Comparison of ENCODE assay signal across 16 mouse cellular contexts in genomic region chr4:138737031-138737430, GRCm38 (mm10). TPM values are rescaled to one million over a fixed set of nuclear protein-coding genes. Genes with fewer than 3 reads are reported as not detected.
DNase-seq lines count a peak whose midpoint lies in the region; ATAC-seq and TF ChIP-seq lines count a peak whose summit lies in the region.
"Had no signal": no experiment of that assay in that cellular context is flagged by ENCODE, and none has a peak within 500 bp of the region (broad histone marks: within the 10 kb centered on the region; RNA-seq: fewer than 3 reads in every experiment).

Ubxn10 (minus strand) TSS chr4:138737167.

- no peak for TF ChIP-seq CTCF in midbrain, postnatal 0 days (IDR thresholded peaks at IDR 0.05)
- TF ChIP-seq CTCF in lung, postnatal 0 days (IDR thresholded peaks at IDR 0.05) = no peak

- peaks cover 20% of the 10 kb centered on the region for H3K4me1 ChIP-seq in midbrain, embryonic 13.5 days (replicated peaks)
- H3K4me1 ChIP-seq in midbrain, postnatal 0 days (ENCODE audit: insufficient read depth, low read length) = peaks cover 7% of the 10 kb centered on the region; the same call in 1 of the 2 replicates
- H3K4me1 ChIP-seq in intestine, embryonic 16.5 days (ENCODE audit: control insufficient read depth, insufficient read depth, low read length) = peaks cover 11% of the 10 kb centered on the region
- H3K4me1 ChIP-seq in lung, postnatal 0 days (ENCODE audit: insufficient read depth, low read depth, low read length) = peaks cover 7% of the 10 kb centered on the region; the same call in 1 of the 2 replicates

- H3K4me3 ChIP-seq in midbrain, embryonic 13.5 days (replicated peaks) = no peak within 1 kb of the TSS
- no peak within 1 kb of the TSS for H3K4me3 ChIP-seq in midbrain, postnatal 0 days (ENCODE audit: low read depth, low read length)
- no peak within 1 kb of the TSS for H3K4me3 ChIP-seq in intestine, embryonic 16.5 days (ENCODE audit: low read length)
- H3K4me3 ChIP-seq in lung, postnatal 0 days (ENCODE audit: low read depth, low read length) = no peak within 1 kb of the TSS
- H3K4me3 ChIP-seq: heart, embryonic 10.5 days; kidney, embryonic 15.5 days; limb, embryonic 12.5 days had no signal

- TF ChIP-seq EP300 in lung, postnatal 0 days (IDR thresholded peaks at IDR 0.05) = no peak

- 76% methylated on average over 7 of the region's 7 CpGs for WGBS in midbrain, embryonic 13.5 days
- 63% methylated on average over 7 of the region's 7 CpGs for WGBS in midbrain, postnatal 0 days
- 53% methylated on average over 7 of the region's 7 CpGs for WGBS in intestine, embryonic 16.5 days
- WGBS in lung, postnatal 0 days = 33% methylated on average over 7 of the region's 7 CpGs

- 0 out of 2 replicates have a peak within 1 kb of the TSS, but pooled peaks have one; percentile 4 for H3K9ac ChIP-seq in midbrain, embryonic 13.5 days (replicated peaks)
- H3K9ac ChIP-seq in midbrain, postnatal 0 days (replicated peaks; ENCODE audit: low read length, poor library complexity, severe bottlenecking) = no peak within 1 kb of the TSS
- H3K9ac ChIP-seq in intestine, embryonic 16.5 days (ENCODE audit: low read depth, low read length) = no peak within 1 kb of the TSS; the same call in 1 of the 2 replicates
- no peak within 1 kb of the TSS for H3K9ac ChIP-seq in lung, postnatal 0 days (replicated peaks; ENCODE audit: low read depth)
- H3K9ac ChIP-seq: kidney, embryonic 15.5 days; limb, embryonic 12.5 days had no signal

- H3K27ac ChIP-seq in midbrain, embryonic 13.5 days = no peak within 1 kb of the TSS
- no peak within 1 kb of the TSS for H3K27ac ChIP-seq in midbrain, postnatal 0 days (ENCODE audit: low read depth, low read length)
- H3K27ac ChIP-seq in intestine, embryonic 16.5 days (ENCODE audit: low read length) = peak within 1 kb of the TSS; percentile 61
- H3K27ac ChIP-seq in lung, postnatal 0 days (ENCODE audit: low read length) = 0 out of 2 replicates have a peak within 1 kb of the TSS, but pooled peaks have one; percentile 26
- H3K27ac ChIP-seq: heart, embryonic 10.5 days; kidney, embryonic 15.5 days; limb, embryonic 12.5 days had no signal

- no peak within 1 kb of the TSS for H3K4me2 ChIP-seq in midbrain, embryonic 13.5 days (replicated peaks)
- H3K4me2 ChIP-seq in midbrain, postnatal 0 days (ENCODE audit: low read depth, low read length, poor library complexity, severe bottlenecking) = no peak within 1 kb of the TSS
- no peak within 1 kb of the TSS for H3K4me2 ChIP-seq in intestine, embryonic 16.5 days (ENCODE audit: low read depth, low read length)
- H3K4me2 ChIP-seq in lung, postnatal 0 days (replicated peaks; ENCODE audit: low read depth, low read length) = no peak within 1 kb of the TSS
- H3K4me2 ChIP-seq: kidney, embryonic 15.5 days; limb, embryonic 12.5 days had no signal

- no peaks in the 10 kb centered on the region for H3K36me3 ChIP-seq in midbrain, embryonic 13.5 days
- no peaks in the 10 kb centered on the region for H3K36me3 ChIP-seq in midbrain, postnatal 0 days (ENCODE audit: insufficient read depth, low read length)
- H3K36me3 ChIP-seq in intestine, embryonic 16.5 days (ENCODE audit: control insufficient read depth, insufficient read depth, low read length) = no peaks in the 10 kb centered on the region
- no peaks in the 10 kb centered on the region for H3K36me3 ChIP-seq in lung, postnatal 0 days (ENCODE audit: insufficient read depth, low read length)
- H3K36me3 ChIP-seq: heart, embryonic 10.5 days; kidney, embryonic 15.5 days; limb, embryonic 12.5 days had no signal

- no peak for ATAC-seq in midbrain, embryonic 13.5 days
- ATAC-seq in midbrain, postnatal 0 days (ENCODE audit: low FRiP score) = no peak; the same call in 1 of the 2 replicates
- peak; percentile 84 for ATAC-seq in intestine, embryonic 16.5 days
- ATAC-seq in lung, postnatal 0 days = peak; percentile 93
- ATAC-seq: forebrain, embryonic 16.5 days had no signal

- no peak for DNase-seq in midbrain, postnatal 0 days (ENCODE audit: low spot score)
- DNase-seq in lung, postnatal 0 days (ENCODE audit: low spot score) = peak; percentile 67
- peak; percentile 49 for DNase-seq in testis, postnatal 10 days (ENCODE audit: low spot score)
- DNase-seq in layer of hippocampus, adult 9-11 months = no peak
- no peak for DNase-seq in adrenal gland, postnatal 4 days (ENCODE audit: low spot score in 2 of 2)
- DNase-seq: cerebellum, postnatal 36 days; gastrocnemius, postnatal 10 days; heart, postnatal 4 days; right cerebral cortex, postnatal 25 days had no signal

- H3K27me3 ChIP-seq in midbrain, embryonic 13.5 days = no peaks in the 10 kb centered on the region
- H3K27me3 ChIP-seq in midbrain, postnatal 0 days (ENCODE audit: insufficient read depth, low read length) = no peaks in the 10 kb centered on the region
- H3K27me3 ChIP-seq in intestine, embryonic 16.5 days (replicated peaks; ENCODE audit: control insufficient read depth, insufficient read depth, low read length) = no peaks in the 10 kb centered on the region
- H3K27me3 ChIP-seq in lung, postnatal 0 days (replicated peaks; ENCODE audit: insufficient read depth, low read length) = no peaks in the 10 kb centered on the region
- H3K27me3 ChIP-seq: kidney, embryonic 15.5 days; limb, embryonic 12.5 days had no signal

- H3K9me3 ChIP-seq in midbrain, embryonic 13.5 days = no peaks in the 10 kb centered on the region
- H3K9me3 ChIP-seq in midbrain, postnatal 0 days (ENCODE audit: low read length) = no peaks in the 10 kb centered on the region
- no peaks in the 10 kb centered on the region for H3K9me3 ChIP-seq in intestine, embryonic 16.5 days (ENCODE audit: control insufficient read depth, low read length)
- no peaks in the 10 kb centered on the region for H3K9me3 ChIP-seq in lung, postnatal 0 days (ENCODE audit: low read length)
- H3K9me3 ChIP-seq: heart, embryonic 10.5 days; kidney, embryonic 15.5 days; limb, embryonic 12.5 days had no signal

RNA-seq across cellular contexts. Expression of gene Ubxn10, which starts in this region (rescaled TPM):
- polyA plus RNA-seq in midbrain, embryonic 13.5 days (2015; fragmentation: Nextera tagmentation; extraction: Ambion mirVana) = 2.5 and 3.1 TPM in 2 replicates
- 5.4 and 9.6 TPM in 2 replicates for total RNA-seq in midbrain, postnatal 0 days (2014; rRNA removed)
- 3.5 and 4.3 TPM in 2 replicates for polyA plus RNA-seq in midbrain, postnatal 0 days (2015; fragmentation: Nextera tagmentation; extraction: Ambion mirVana)
- polyA plus RNA-seq in intestine, embryonic 16.5 days (2015; fragmentation: Nextera tagmentation; extraction: Ambion mirVana) = 1.3 and 1.5 TPM in 2 replicates
- polyA plus RNA-seq in lung, postnatal 0 days (2015; fragmentation: Nextera tagmentation; extraction: Ambion mirVana) = 10.1 and 11.7 TPM in 2 replicates
- 1 to 10 TPM; 1.8 to 2.4 TPM for total RNA-seq in adrenal gland, postnatal 4 days (2021)
- total RNA-seq: monocyte, adult 5-6 weeks had no signal

Comparison
In these comparisons a context has a peak if more than half of its experiments do, and no peak if none do; other contexts are left out.
1. ATAC-seq: peak in intestine, embryonic 16.5 days (single experiment) and lung, postnatal 0 days (single experiment); none in midbrain, embryonic 13.5 days (single experiment) and midbrain, postnatal 0 days (single experiment).
2. H3K27ac ChIP-seq: peak in intestine, embryonic 16.5 days (single experiment) and lung, postnatal 0 days (single experiment); none in midbrain, embryonic 13.5 days (single experiment) and midbrain, postnatal 0 days (single experiment).
3. DNase-seq: peak in lung, postnatal 0 days (single experiment) and testis, postnatal 10 days (single experiment); none in midbrain, postnatal 0 days (single experiment), layer of hippocampus, adult 9-11 months (single experiment) and adrenal gland, postnatal 4 days (0 of 2).